Mouse (Mus musculus): ENCODE measurements at regions not wholly inside any gene's neighbourhood (a gene's known extent, or its start where the extent isn't known, plus 50 kb on each side); places are given as distances from the start of the nearest gene placed in this dataset.

- no peak overlapping the region for H3K4me3 ChIP-seq (replicated peaks)
- no peaks in the 10 kb centered on the region for H3K36me3 ChIP-seq (replicated peaks; ENCODE audit: low read length)
- TF ChIP-seq FLI1 (IDR thresholded peaks at IDR 0.05; ENCODE audit: low read length) (no peak), GATA1 (IDR thresholded peaks at IDR 0.05; ENCODE audit: borderline replicate concordance, low read length) (no peak)
- H3K9me3 ChIP-seq = no peaks in the 10 kb centered on the region
- H3K4me1 ChIP-seq = no peaks in the 10 kb centered on the region
- no peaks in the 10 kb centered on the region for H3K27me3 ChIP-seq (replicated peaks)
Measured at GRCm38 (mm10) chr16:86547465-86548043, 645.9 kb upstream of the Adamts5 start.

- Histone ChIP-seq H3K9me3 (no peaks in the 10 kb centered on the region), H3K4me3 (replicated peaks) (no peak overlapping the region), H3K36me3 (replicated peaks; ENCODE audit: low read length) (no peaks in the 10 kb centered on the region), H3K4me1 (no peaks in the 10 kb centered on the region), H3K27me3 (replicated peaks) (no peaks in the 10 kb centered on the region)
- TF ChIP-seq GATA1 (IDR thresholded peaks at IDR 0.05; ENCODE audit: borderline replicate concordance, low read length) (no peak), FLI1 (IDR thresholded peaks at IDR 0.05; ENCODE audit: low read length) (no peak)
Measured at GRCm38 (mm10) chr16:86546905-86547304, 645.3 kb upstream of the Adamts5 start.

- Histone ChIP-seq H3K4me1 (no peaks in the 10 kb centered on the region), H3K4me3 (replicated peaks) (no peak overlapping the region), H3K36me3 (replicated peaks; ENCODE audit: low read length) (no peaks in the 10 kb centered on the region), H3K9me3 (no peaks in the 10 kb centered on the region), H3K27me3 (replicated peaks) (no peaks in the 10 kb centered on the region)
- TF ChIP-seq FLI1 (IDR thresholded peaks at IDR 0.05; ENCODE audit: low read length) (no peak), GATA1 (IDR thresholded peaks at IDR 0.05; ENCODE audit: borderline replicate concordance, low read length) (no peak)
Measured at GRCm38 (mm10) chr16:86544121-86544520, 642.5 kb upstream of the Adamts5 start.

GRCm38 (mm10) chr16:86536479-86536878, 634.9 kb upstream of the Adamts5 start:
- Histone ChIP-seq H3K36me3 (replicated peaks; ENCODE audit: low read length) (no peaks in the 10 kb centered on the region), H3K27me3 (replicated peaks) (no peaks in the 10 kb centered on the region), H3K9me3 (no peaks in the 10 kb centered on the region), H3K4me1 (no peaks in the 10 kb centered on the region), H3K4me3 (replicated peaks) (no peak overlapping the region)
- no peak for TF ChIP-seq FLI1 (IDR thresholded peaks at IDR 0.05; ENCODE audit: low read length)
- TF ChIP-seq GATA1 (IDR thresholded peaks at IDR 0.05; ENCODE audit: borderline replicate concordance, low read length) = no peak

GRCm38 (mm10) chr16:86524135-86524534, 622.5 kb upstream of the Adamts5 start:
- H3K4me1 ChIP-seq = no peaks in the 10 kb centered on the region
- TF ChIP-seq FLI1 (IDR thresholded peaks at IDR 0.05; ENCODE audit: low read length) = no peak
- TF ChIP-seq GATA1 (IDR thresholded peaks at IDR 0.05; ENCODE audit: borderline replicate concordance, low read length) = no peak
- no peaks in the 10 kb centered on the region for H3K36me3 ChIP-seq (replicated peaks; ENCODE audit: low read length)

GRCm38 (mm10) chr16:86516935-86517334, 615.3 kb upstream of the Adamts5 start:
- Histone ChIP-seq H3K9me3 (no peaks in the 10 kb centered on the region), H3K4me3 (replicated peaks) (no peak overlapping the region), H3K4me1 (no peaks in the 10 kb centered on the region), H3K27me3 (replicated peaks) (no peaks in the 10 kb centered on the region), H3K36me3 (replicated peaks; ENCODE audit: low read length) (no peaks in the 10 kb centered on the region)
- no peak for TF ChIP-seq FLI1 (IDR thresholded peaks at IDR 0.05; ENCODE audit: low read length)
- TF ChIP-seq GATA1 (IDR thresholded peaks at IDR 0.05; ENCODE audit: borderline replicate concordance, low read length) = no peak

More at GRCm38 (mm10) chr16:86524135-86524534, 622.5 kb upstream of the Adamts5 start:
- H3K9me3 ChIP-seq = peaks cover 9% of the 10 kb centered on the region; the same call in 1 of the 2 replicates
- no peaks in the 10 kb centered on the region for H3K27me3 ChIP-seq (replicated peaks)
- H3K4me3 ChIP-seq (replicated peaks) = no peak overlapping the region

- no peaks in the 10 kb centered on the region for H3K36me3 ChIP-seq (replicated peaks; ENCODE audit: low read length)
- H3K27me3 ChIP-seq (replicated peaks) = no peaks in the 10 kb centered on the region
- no peak overlapping the region for H3K4me3 ChIP-seq (replicated peaks)
- TF ChIP-seq FLI1 (IDR thresholded peaks at IDR 0.05; ENCODE audit: low read length) (no peak), GATA1 (IDR thresholded peaks at IDR 0.05; ENCODE audit: borderline replicate concordance, low read length) (no peak)
- H3K9me3 ChIP-seq = no peaks in the 10 kb centered on the region
- H3K4me1 ChIP-seq = no peaks in the 10 kb centered on the region
Measured at GRCm38 (mm10) chr16:86516144-86516543, 614.5 kb upstream of the Adamts5 start.

GRCm38 (mm10) chr16:86501074-86501952, 599.7 kb upstream of the Adamts5 start:
- TF ChIP-seq GATA1 (IDR thresholded peaks at IDR 0.05; ENCODE audit: borderline replicate concordance, low read length) (no peak), FLI1 (IDR thresholded peaks at IDR 0.05; ENCODE audit: low read length) (no peak)
- no peaks in the 10 kb centered on the region for H3K4me1 ChIP-seq
- H3K27me3 ChIP-seq (replicated peaks) = no peaks in the 10 kb centered on the region
- H3K9me3 ChIP-seq = no peaks in the 10 kb centered on the region
- no peaks in the 10 kb centered on the region for H3K36me3 ChIP-seq (replicated peaks; ENCODE audit: low read length)
- H3K4me3 ChIP-seq (replicated peaks) = no peak overlapping the region

GRCm38 (mm10) chr16:86475145-86475544, 573.5 kb upstream of the Adamts5 start:
- H3K9me3 ChIP-seq = no peaks in the 10 kb centered on the region
- TF ChIP-seq GATA1 (IDR thresholded peaks at IDR 0.05; ENCODE audit: borderline replicate concordance, low read length) (no peak), FLI1 (IDR thresholded peaks at IDR 0.05; ENCODE audit: low read length) (no peak)
- no peaks in the 10 kb centered on the region for H3K4me1 ChIP-seq
- H3K36me3 ChIP-seq (replicated peaks; ENCODE audit: low read length) = no peaks in the 10 kb centered on the region
- no peak overlapping the region for H3K4me3 ChIP-seq (replicated peaks)
- H3K27me3 ChIP-seq (replicated peaks) = no peaks in the 10 kb centered on the region
